Mouse (Mus musculus) neural tube, embryonic 11.5 days (tissue): ENCODE results near the gene Pid1. TPM values are rescaled to one million over a fixed set of nuclear protein-coding genes. Genes with fewer than 3 reads are reported as not detected.

Experiments
- ATAC-seq: fragments of 200-750 bp; cut with Nextera tagmentation; 2 replicates; pipeline ENCODE4 v1.8.0; 2017; ENCODE audit warnings: moderate number of reproducible peaks, mild to moderate bottlenecking, moderate TSS enrichment, moderate library complexity; ENCODE audit not compliant: insufficient read depth, low FRiP score, low TSS enrichment
- DNase-seq: peaks from one replicate; pipeline ENCODE4 v3.0.0-alpha.2; 2015; ENCODE audit warnings: low spot score
- H3K27ac ChIP-seq: fragments of 300-500 bp; sonication (generic); 2 replicates; pipeline ENCODE4 v1.5.1; 2014; ENCODE audit warnings: low read depth, mild to moderate bottlenecking, low read length
- H3K27me3 ChIP-seq: fragments of 300-500 bp; sonication (generic); 2 replicates; pipeline ENCODE4 v1.6.1; 2014; ENCODE audit warnings: mild to moderate bottlenecking, low read length, mixed read lengths; ENCODE audit not compliant: control insufficient read depth, insufficient read depth
- H3K36me3 ChIP-seq: fragments of 300-500 bp; sonication (generic); 2 replicates; pipeline ENCODE4 v1.6.1; 2014; ENCODE audit warnings: mild to moderate bottlenecking, low read length, moderate library complexity, mixed read lengths; ENCODE audit not compliant: control insufficient read depth, insufficient read depth
- H3K4me1 ChIP-seq: fragments of 300-500 bp; sonication (generic); 2 replicates; pipeline ENCODE4 v1.6.1; 2014; ENCODE audit warnings: low read length, mixed read lengths; ENCODE audit not compliant: control insufficient read depth, insufficient read depth
- H3K4me2 ChIP-seq: fragments of 300-500 bp; sonication (generic); 2 replicates; pipeline ENCODE4 v1.6.1; 2014; ENCODE audit warnings: low read depth, mild to moderate bottlenecking, moderate library complexity
- H3K4me3 ChIP-seq: fragments of 300-500 bp; sonication (generic); 2 replicates; pipeline ENCODE4 v1.5.1; 2014; ENCODE audit warnings: low read depth, low read length
- H3K9ac ChIP-seq: fragments of 300-500 bp; sonication (generic); 2 replicates; pipeline ENCODE4 v1.6.1; 2014; ENCODE audit warnings: mild to moderate bottlenecking, low read length
- H3K9me3 ChIP-seq: fragments of 300-500 bp; sonication (generic); 2 replicates; pipeline ENCODE4 v1.6.1; 2016; ENCODE audit warnings: low read length; ENCODE audit not compliant: control insufficient read depth
- WGBS: fragments of 180-500 bp; shearing (Covaris S2); extraction: QIAGEN DNeasy Blood & Tissue Kit; methylation state at CpG from one replicate; pipeline ENCODE4 v1.1.7; 2014; 5-methylcytosine and 5-hydroxymethylcytosine counted together
- microRNA-seq: library from miRNA; unstranded; fragments of <30 nt; microRNA quantifications from one replicate; pipeline ENCODE4, GENCODE M21; 2016
- polyA plus RNA-seq: library from polyadenylated mRNA; unstranded; fragments of >200 nt; fragmentation: Nextera tagmentation; extraction: Ambion mirVana; gene quantifications from 2 replicates; pipeline ENCODE4 v1.2.1, GENCODE M21; 2014

Gene Pid1
- polyA plus RNA-seq, 1 experiment from 2014 or later, result 58.4 TPM

GRCm38 (mm10) chr1:84077023-84077422 lies 287.0 kb downstream of the Pid1 start:
- Histone ChIP-seq H3K36me3 (no peaks in the 10 kb centered on the region), H3K9ac (no peak overlapping the region), H3K4me3 (no peak overlapping the region), H3K4me1 (no peaks in the 10 kb centered on the region), H3K27me3 (no peaks in the 10 kb centered on the region), H3K27ac (no peak overlapping the region), H3K9me3 (no peaks in the 10 kb centered on the region), H3K4me2 (no peak overlapping the region)
- no peak for ATAC-seq
- DNase-seq, result no peak
- 54% methylated on average over 1 of the region's 1 CpGs for WGBS

- WGBS, result 77% methylated on average over 5 of the region's 5 CpGs
Measured at GRCm38 (mm10) chr1:84056884-84057630, 306.9 kb downstream of the Pid1 start.

GRCm38 (mm10) chr1:84056306-84056705 lies 307.7 kb downstream of the Pid1 start:
- 76% methylated on average over 1 of the region's 1 CpGs for WGBS

More at GRCm38 (mm10) chr1:84056884-84057630, 306.9 kb downstream of the Pid1 start:
- Histone ChIP-seq H3K27me3 (no peaks in the 10 kb centered on the region), H3K4me3 (no peak overlapping the region), H3K4me2 (no peak overlapping the region), H3K9me3 (no peaks in the 10 kb centered on the region), H3K4me1 (0 out of 2 replicates have a peak, but pooled peaks cover 2% of the 10 kb centered on the region), H3K9ac (no peak overlapping the region), H3K27ac (no peak overlapping the region), H3K36me3 (no peaks in the 10 kb centered on the region)
- no peak for DNase-seq
- no peak for ATAC-seq

GRCm38 (mm10) chr1:84025746-84026145 lies 338.2 kb downstream of the Pid1 start:
- ATAC-seq (no peak), DNase-seq (no peak)
- H3K4me3 ChIP-seq, result no peak overlapping the region
- no peaks in the 10 kb centered on the region for H3K9me3 ChIP-seq
- H3K27me3 ChIP-seq, result no peaks in the 10 kb centered on the region
- H3K36me3 ChIP-seq, result no peaks in the 10 kb centered on the region
- H3K27ac ChIP-seq, result no peak overlapping the region
- no peaks in the 10 kb centered on the region for H3K4me1 ChIP-seq
- WGBS, result 83% methylated on average over 1 of the region's 1 CpGs
- H3K9ac ChIP-seq, result no peak overlapping the region
- no peak overlapping the region for H3K4me2 ChIP-seq

More at GRCm38 (mm10) chr1:84056306-84056705, 307.7 kb downstream of the Pid1 start:
- Histone ChIP-seq H3K36me3 (no peaks in the 10 kb centered on the region), H3K4me1 (0 out of 2 replicates have a peak, but pooled peaks cover 2% of the 10 kb centered on the region), H3K4me2 (no peak overlapping the region), H3K9me3 (no peaks in the 10 kb centered on the region), H3K27me3 (no peaks in the 10 kb centered on the region), H3K9ac (no peak overlapping the region), H3K4me3 (no peak overlapping the region), H3K27ac (no peak overlapping the region)
- no peak for DNase-seq
- no peak for ATAC-seq

GRCm38 (mm10) chr1:84012871-84013375 lies 351.1 kb downstream of the Pid1 start:
- ATAC-seq, result no peak
- WGBS, result 60% methylated on average over 4 of the region's 4 CpGs
- no peak overlapping the region for H3K4me2 ChIP-seq

GRCm38 (mm10) chr1:84002630-84003029 lies 361.4 kb downstream of the Pid1 start:
- no peak for ATAC-seq
- Histone ChIP-seq H3K4me3 (no peak overlapping the region), H3K36me3 (no peaks in the 10 kb centered on the region), H3K4me2 (no peak overlapping the region), H3K9ac (no peak overlapping the region), H3K4me1 (no peaks in the 10 kb centered on the region), H3K27me3 (no peaks in the 10 kb centered on the region), H3K9me3 (no peaks in the 10 kb centered on the region), H3K27ac (no peak overlapping the region)
- 95% methylated on average over 4 of the region's 4 CpGs for WGBS
- DNase-seq, result no peak

More at GRCm38 (mm10) chr1:84012871-84013375, 351.1 kb downstream of the Pid1 start:
- no peak overlapping the region for H3K9ac ChIP-seq
- no peaks in the 10 kb centered on the region for H3K9me3 ChIP-seq
- H3K27ac ChIP-seq, result no peak overlapping the region
- H3K36me3 ChIP-seq, result no peaks in the 10 kb centered on the region
- DNase-seq, result no peak
- no peaks in the 10 kb centered on the region for H3K4me1 ChIP-seq
- H3K27me3 ChIP-seq, result no peaks in the 10 kb centered on the region
- H3K4me3 ChIP-seq, result no peak overlapping the region

Small RNA genes lying within 50 kb of the gene (microRNA-seq; reads per million reads assigned to microRNA genes)
- gene Mir6353, result not detected
